Mouse (Mus musculus) embryonic facial prominence, embryonic 14.5 days (tissue): Measurements from ENCODE around the gene Ctdsp1. TPM values are rescaled to one million over a fixed set of nuclear protein-coding genes. Genes with fewer than 3 reads are reported as not detected.
A peak's percentile ranks its signal among the peaks of the same experiment; 100 is the strongest.

ENCODE experiments used
- ATAC-seq: fragments of 200-750 bp; cut with Nextera tagmentation; 2 replicates; pipeline ENCODE4 v1.8.0; 2017; ENCODE audit warnings: low read depth, moderate number of reproducible peaks, moderate TSS enrichment
- DNase-seq: peaks from one replicate; pipeline ENCODE4 v3.0.0-alpha.2; 2015; ENCODE audit warnings: low spot score
- H3K27ac ChIP-seq: fragments of 300-500 bp; sonication (generic); replicated peaks from 2 replicates; pipeline ENCODE4 v1.5.1; 2014; ENCODE audit warnings: low read depth, mild to moderate bottlenecking, low read length, moderate library complexity
- H3K27me3 ChIP-seq: fragments of 300-500 bp; sonication (generic); replicated peaks from 2 replicates; pipeline ENCODE4 v1.6.1; 2014; ENCODE audit warnings: low read length; ENCODE audit not compliant: control insufficient read depth, insufficient read depth
- H3K36me3 ChIP-seq: fragments of 300-500 bp; sonication (generic); 2 replicates; pipeline ENCODE4 v1.6.1; 2014; ENCODE audit warnings: low read length, mixed read lengths; ENCODE audit not compliant: control insufficient read depth, insufficient read depth
- H3K4me1 ChIP-seq: fragments of 300-500 bp; sonication (generic); 2 replicates; pipeline ENCODE4 v1.6.1; 2014; ENCODE audit warnings: antibody characterized with exemption, low read length; ENCODE audit not compliant: control insufficient read depth, insufficient read depth
- H3K4me2 ChIP-seq: fragments of 300-500 bp; sonication (generic); 2 replicates; pipeline ENCODE4 v1.6.1; 2014; ENCODE audit warnings: low read depth, mild to moderate bottlenecking, low read length, moderate library complexity, mixed read lengths
- H3K4me3 ChIP-seq: fragments of 300-500 bp; sonication (generic); 2 replicates; pipeline ENCODE4 v1.5.1; 2014; ENCODE audit warnings: low read depth, mild to moderate bottlenecking, low read length
- H3K9ac ChIP-seq: fragments of 300-500 bp; sonication (generic); 2 replicates; pipeline ENCODE4 v1.6.1; 2014; ENCODE audit warnings: low read depth, mild to moderate bottlenecking, low read length, moderate library complexity, mixed read lengths
- H3K9me3 ChIP-seq: fragments of 300-500 bp; sonication (generic); 2 replicates; pipeline ENCODE4 v1.6.1; 2016; ENCODE audit warnings: low read length; ENCODE audit not compliant: control insufficient read depth
- WGBS: fragments of 180-500 bp; shearing (Covaris S2); extraction: QIAGEN DNeasy Blood & Tissue Kit; methylation state at CpG from one replicate; pipeline ENCODE4 v1.1.7; 2014; 5-methylcytosine and 5-hydroxymethylcytosine counted together
- polyA plus RNA-seq: library from polyadenylated mRNA; unstranded; fragments of >200 nt; fragmentation: Nextera tagmentation; extraction: Ambion mirVana; gene quantifications from 2 replicates; pipeline ENCODE4 v1.2.1, GENCODE M21; 2014

Ctdsp1 gene
- polyA plus RNA-seq, 1 experiment from 2014 or later = 83.7 TPM

DNA sequence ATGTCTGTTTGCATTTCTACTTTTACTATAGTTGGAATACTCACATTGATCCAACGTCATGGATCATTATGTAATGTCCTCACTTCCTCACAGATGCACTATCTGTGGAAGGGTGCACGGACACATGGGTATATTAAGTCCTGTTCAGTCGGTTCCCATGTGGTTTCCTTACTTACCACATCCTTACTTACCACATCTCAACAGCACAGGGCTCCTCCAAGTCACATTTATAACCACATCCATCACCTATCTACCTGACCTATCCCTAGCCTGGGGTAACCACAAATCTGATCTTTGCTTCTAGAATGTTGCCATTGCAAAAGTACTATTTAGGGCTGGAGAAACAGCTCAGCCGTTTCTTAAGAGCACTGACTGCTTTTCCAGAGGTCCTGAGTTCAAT is 17.9 kb upstream of the Ctdsp1 start:
- WGBS = 70% methylated on average over 4 of the region's 4 CpGs
- no peak overlapping the region for H3K27ac ChIP-seq
- no peak overlapping the region for H3K4me3 ChIP-seq
- no peaks in the 10 kb centered on the region for H3K36me3 ChIP-seq
- no peaks in the 10 kb centered on the region for H3K9me3 ChIP-seq
- no peak overlapping the region for H3K4me2 ChIP-seq
- DNase-seq (no peak), ATAC-seq (no peak)
- H3K27me3 ChIP-seq = no peaks in the 10 kb centered on the region
- H3K9ac ChIP-seq = no peak overlapping the region
- H3K4me1 ChIP-seq = no peaks in the 10 kb centered on the region

DNA sequence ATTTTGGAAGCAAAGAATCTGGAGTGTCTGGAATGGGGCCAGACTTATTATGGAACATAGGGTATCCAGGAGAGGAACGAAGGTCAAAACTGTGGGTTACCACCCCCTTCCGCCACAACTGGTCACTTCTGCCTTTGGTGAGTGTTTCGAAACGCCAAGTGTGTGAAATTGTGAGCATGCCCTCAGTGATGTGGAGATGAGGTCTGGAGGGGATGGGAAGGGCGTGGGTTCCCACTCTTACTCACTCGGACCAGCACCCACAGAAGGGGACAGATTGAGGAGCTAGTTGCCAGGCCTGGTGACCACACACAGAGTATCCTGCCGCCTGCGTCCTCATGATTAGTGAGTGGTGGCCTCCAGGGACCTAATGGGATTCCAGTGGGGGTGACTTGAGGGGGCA is 16.3 kb upstream of the Ctdsp1 start, which contains the start of gene Slc11a1:
Gene Slc11a1 (plus strand): TSS at position 216 of the 400 bp plus-strand sequence.
- H3K36me3 ChIP-seq = no peaks in the 10 kb centered on the region
- H3K9me3 ChIP-seq = no peaks in the 10 kb centered on the region
- H3K4me1 ChIP-seq = no peaks in the 10 kb centered on the region
- ATAC-seq (no peak), DNase-seq (no peak)
- H3K27me3 ChIP-seq = no peaks in the 10 kb centered on the region
- no peak within 1 kb of the TSS for H3K9ac ChIP-seq
- WGBS = 66% methylated on average over 8 of the region's 8 CpGs
- H3K4me2 ChIP-seq = no peak within 1 kb of the TSS
- H3K27ac ChIP-seq = no peak within 1 kb of the TSS
- H3K4me3 ChIP-seq = no peak within 1 kb of the TSS

DNA sequence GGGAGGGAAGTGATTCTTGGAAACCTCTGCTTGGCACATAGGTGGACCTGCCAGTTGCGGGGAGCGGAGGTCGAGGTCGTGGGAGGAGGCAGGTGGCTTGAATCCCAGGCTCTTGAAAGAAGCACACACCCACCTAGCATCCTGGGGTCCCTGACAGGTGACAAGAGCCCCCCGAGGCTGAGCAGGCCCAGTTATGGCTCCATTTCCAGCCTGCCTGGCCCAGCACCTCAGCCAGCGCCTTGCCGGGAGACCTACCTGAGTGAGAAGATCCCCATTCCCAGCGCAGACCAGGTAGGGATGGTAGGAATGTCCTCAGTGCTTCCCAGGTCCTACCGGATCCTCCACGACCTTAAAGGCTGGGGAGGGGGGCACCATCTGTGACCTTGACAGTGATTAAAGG is 15.7 kb upstream of the Ctdsp1 start:
- H3K4me1 ChIP-seq = no peaks in the 10 kb centered on the region
- no peak overlapping the region for H3K9ac ChIP-seq
- no peak overlapping the region for H3K4me3 ChIP-seq
- H3K36me3 ChIP-seq = no peaks in the 10 kb centered on the region
- no peak overlapping the region for H3K4me2 ChIP-seq
- H3K27ac ChIP-seq = no peak overlapping the region
- WGBS = 80% methylated on average over 10 of the region's 10 CpGs
- DNase-seq (no peak), ATAC-seq (no peak)
- H3K9me3 ChIP-seq = no peaks in the 10 kb centered on the region
- H3K27me3 ChIP-seq = no peaks in the 10 kb centered on the region

DNA sequence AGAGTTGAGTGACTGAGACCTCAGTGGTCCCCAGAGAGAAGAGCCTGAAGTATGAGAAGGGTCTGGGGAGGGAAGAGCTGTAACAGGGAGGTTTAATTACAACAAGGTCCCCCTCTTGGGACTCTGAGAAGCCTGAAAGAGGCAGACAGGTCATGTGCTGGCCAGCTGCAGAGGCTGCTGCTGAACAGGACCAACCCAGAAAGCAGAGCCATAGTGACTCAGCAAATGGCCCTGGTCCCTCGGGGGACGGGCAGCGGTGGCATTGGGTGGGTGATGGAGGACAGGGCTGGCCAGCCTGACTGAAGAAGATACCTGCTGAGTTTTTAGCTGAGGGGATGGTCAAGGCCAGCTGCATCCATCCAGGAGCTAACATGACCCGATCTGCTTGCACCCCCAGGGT is 14.9 kb upstream of the Ctdsp1 start:
- 81% methylated on average over 4 of the region's 4 CpGs for WGBS
- Histone ChIP-seq H3K27ac (no peak overlapping the region), H3K4me2 (no peak overlapping the region), H3K27me3 (no peaks in the 10 kb centered on the region), H3K36me3 (no peaks in the 10 kb centered on the region), H3K4me1 (no peaks in the 10 kb centered on the region), H3K9ac (no peak overlapping the region), H3K9me3 (no peaks in the 10 kb centered on the region), H3K4me3 (no peak overlapping the region)
- DNase-seq = no peak
- ATAC-seq = peak; percentile 17; the same call in 1 of the 2 replicates

DNA sequence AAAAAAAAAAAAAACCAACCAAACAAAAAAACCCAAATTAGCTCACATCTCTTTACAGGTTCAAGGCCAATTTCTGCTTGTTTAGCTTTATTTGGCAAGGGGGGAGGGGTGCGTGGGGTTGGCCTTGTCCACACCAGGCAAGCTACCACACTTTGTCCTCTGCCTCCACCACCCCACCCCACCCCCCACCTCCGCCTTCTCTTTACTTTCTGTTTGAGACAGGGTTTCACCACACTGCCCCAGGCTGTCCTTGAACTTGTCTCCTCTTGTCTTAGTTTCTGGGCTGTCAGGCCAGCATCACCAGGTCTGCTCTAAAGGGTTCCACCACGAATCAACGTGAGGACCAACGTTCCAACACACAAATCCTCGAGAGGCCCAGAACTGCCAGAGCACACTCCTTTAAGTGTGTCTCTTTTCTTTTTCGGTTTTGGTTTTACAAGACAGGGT is 12.2 kb upstream of the Ctdsp1 start:
- WGBS = 75% methylated on average over 7 of the region's 7 CpGs
- no peaks in the 10 kb centered on the region for H3K36me3 ChIP-seq
- H3K27me3 ChIP-seq = no peaks in the 10 kb centered on the region
- ATAC-seq (no peak), DNase-seq (no peak)
- no peaks in the 10 kb centered on the region for H3K4me1 ChIP-seq
- no peaks in the 10 kb centered on the region for H3K9me3 ChIP-seq
- H3K9ac ChIP-seq = no peak overlapping the region
- no peak overlapping the region for H3K27ac ChIP-seq
- no peak overlapping the region for H3K4me3 ChIP-seq
- H3K4me2 ChIP-seq = no peak overlapping the region

DNA sequence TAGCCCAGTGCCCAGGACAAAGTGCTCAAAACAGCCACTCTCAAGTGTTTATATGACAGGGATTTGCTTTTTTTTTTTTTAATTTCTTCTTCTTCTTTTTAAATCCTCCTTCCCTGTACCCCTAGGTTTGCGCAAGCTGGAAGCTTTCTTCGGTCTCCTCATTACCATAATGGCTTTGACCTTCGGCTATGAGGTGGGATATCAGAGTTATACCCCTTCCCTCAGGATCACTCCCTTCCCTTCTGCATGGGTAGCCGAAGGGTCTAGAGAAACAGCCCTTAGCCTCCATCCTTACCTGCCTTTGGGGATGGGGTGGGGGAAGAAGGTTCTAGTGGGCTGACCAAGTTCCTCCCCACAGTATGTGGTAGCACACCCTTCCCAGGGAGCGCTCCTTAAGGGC is 10.8 kb upstream of the Ctdsp1 start:
- no peak for ATAC-seq
- Histone ChIP-seq H3K4me2 (no peak overlapping the region), H3K27ac (no peak overlapping the region), H3K36me3 (no peaks in the 10 kb centered on the region), H3K4me3 (no peak overlapping the region), H3K27me3 (no peaks in the 10 kb centered on the region), H3K9me3 (no peaks in the 10 kb centered on the region), H3K4me1 (no peaks in the 10 kb centered on the region), H3K9ac (no peak overlapping the region)
- DNase-seq = no peak
- WGBS = 80% methylated on average over 5 of the region's 5 CpGs

DNA sequence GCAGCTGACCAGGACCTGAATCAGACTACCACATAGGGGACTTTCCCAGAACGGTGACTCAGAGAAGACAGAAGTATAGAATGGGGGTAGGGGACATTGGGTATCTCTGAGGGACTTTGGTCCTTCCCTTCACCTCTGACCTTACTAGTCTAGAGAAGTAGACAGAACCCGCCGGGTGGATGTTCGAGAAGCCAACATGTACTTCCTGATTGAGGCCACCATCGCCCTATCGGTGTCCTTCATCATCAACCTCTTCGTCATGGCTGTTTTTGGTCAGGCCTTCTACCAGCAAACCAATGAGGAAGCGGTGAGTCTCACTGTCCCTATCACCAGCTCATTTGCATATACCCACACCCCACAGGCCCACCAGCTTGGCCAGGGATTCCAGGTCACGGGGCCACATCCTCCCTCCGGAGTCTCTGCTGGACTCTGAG is 9.7 kb upstream of the Ctdsp1 start:
- Histone ChIP-seq H3K9me3 (no peaks in the 10 kb centered on the region), H3K36me3 (no peaks in the 10 kb centered on the region), H3K4me3 (no peak overlapping the region), H3K9ac (no peak overlapping the region), H3K4me2 (no peak overlapping the region), H3K4me1 (no peaks in the 10 kb centered on the region), H3K27me3 (no peaks in the 10 kb centered on the region), H3K27ac (no peak overlapping the region)
- no peak for DNase-seq
- ATAC-seq = no peak
- 90% methylated on average over 10 of the region's 10 CpGs for WGBS

DNA sequence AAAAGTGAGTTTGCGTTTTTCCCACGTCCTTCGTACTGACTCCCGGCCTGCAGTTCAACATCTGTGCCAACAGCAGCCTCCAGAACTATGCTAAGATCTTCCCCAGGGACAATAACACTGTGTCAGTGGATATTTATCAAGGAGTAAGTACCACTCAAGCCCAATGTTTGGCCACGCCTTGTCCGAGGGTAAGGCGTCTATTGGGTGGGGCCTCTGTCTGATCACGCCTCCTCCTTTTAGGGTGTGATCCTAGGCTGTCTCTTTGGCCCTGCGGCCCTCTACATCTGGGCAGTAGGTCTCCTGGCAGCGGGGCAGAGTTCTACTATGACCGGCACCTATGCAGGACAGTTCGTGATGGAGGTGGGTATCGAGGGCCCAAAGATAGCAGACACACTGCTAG is 7.9 kb upstream of the Ctdsp1 start:
- Histone ChIP-seq H3K9me3 (no peaks in the 10 kb centered on the region), H3K4me3 (no peak overlapping the region), H3K9ac (no peak overlapping the region), H3K27ac (no peak overlapping the region), H3K36me3 (no peaks in the 10 kb centered on the region), H3K4me1 (peaks cover 5% of the 10 kb centered on the region), H3K4me2 (no peak overlapping the region), H3K27me3 (no peaks in the 10 kb centered on the region)
- ATAC-seq = no peak
- no peak for DNase-seq
- WGBS = 88% methylated on average over 13 of the region's 13 CpGs

DNA sequence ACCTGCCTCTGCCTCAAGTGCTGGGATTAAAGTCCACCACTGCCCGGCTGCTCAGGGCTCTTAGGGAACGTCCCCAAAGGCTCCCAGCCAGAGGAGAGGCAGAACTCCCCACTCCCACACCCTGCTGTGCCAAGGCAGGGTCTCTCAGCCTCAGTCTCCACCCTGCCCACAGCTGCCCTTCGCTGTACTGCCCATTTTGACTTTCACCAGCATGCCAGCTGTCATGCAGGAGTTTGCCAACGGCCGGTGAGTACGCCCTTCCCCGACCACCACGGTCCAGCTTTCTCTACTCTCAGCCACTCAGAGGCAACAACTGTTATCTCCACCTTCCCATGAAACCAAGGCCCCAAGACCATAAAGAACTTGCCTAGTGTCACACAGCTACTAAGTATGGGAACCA is 6.8 kb upstream of the Ctdsp1 start:
- ATAC-seq (no peak), DNase-seq (no peak)
- Histone ChIP-seq H3K4me2 (no peak overlapping the region), H3K9me3 (no peaks in the 10 kb centered on the region), H3K27ac (no peak overlapping the region), H3K9ac (no peak overlapping the region), H3K4me3 (no peak overlapping the region), H3K36me3 (no peaks in the 10 kb centered on the region), H3K4me1 (peaks cover 12% of the 10 kb centered on the region), H3K27me3 (no peaks in the 10 kb centered on the region)
- 85% methylated on average over 8 of the region's 8 CpGs for WGBS
